Mouse (Mus musculus): ENCODE data around the gene Wdr24.
"Not testable (repeated sequence)": the region's sequence is repeated elsewhere in the genome, so short reads cannot be mapped to it uniquely, and the experiment has no call there.

Gene Wdr24

GRCm38 (mm10) chr17:25843636-25844395, 20.4 kb downstream of the Wdr24 start:
- intact Hi-C loops (cut with DNase I), result no loop called here

GRCm38 (mm10) chr17:25844396-25844901, 21.0 kb downstream of the Wdr24 start, which contains the start of gene Rhot2:
Gene Rhot2, minus strand, starts transcription at chr17:25844851.
- intact Hi-C loops (cut with DNase I), result no loop called here

- intact Hi-C loops (cut with DNase I), result no loop called here
Observed at GRCm38 (mm10) chr17:25860229-25860628, 36.8 kb downstream of the Wdr24 start.

GRCm38 (mm10) chr17:25860832-25861703, 37.6 kb downstream of the Wdr24 start, which contains the start of gene Wdr90:
Gene Wdr90, minus strand, starts transcription at chr17:25861501.
- intact Hi-C loops (cut with DNase I), result no loop called here

GRCm38 (mm10) chr17:25861704-25862612, 38.5 kb downstream of the Wdr24 start:
- intact Hi-C loops (cut with DNase I), result no loop called here

GRCm38 (mm10) chr17:25863681-25864080, 40.3 kb downstream of the Wdr24 start:
- intact Hi-C loops (cut with DNase I), result no loop called here

- intact Hi-C loops (cut with DNase I), result no loop called here
Observed at GRCm38 (mm10) chr17:25864311-25864710, 40.9 kb downstream of the Wdr24 start.

- intact Hi-C loops (cut with DNase I), result no loop called here
Observed at GRCm38 (mm10) chr17:25865288-25865687, 41.9 kb downstream of the Wdr24 start.

GRCm38 (mm10) chr17:25866172-25866571, 42.7 kb downstream of the Wdr24 start:
- intact Hi-C loops (cut with DNase I), result loop anchor here (2.0 kb wide), 1 partner anchor 29 kb away; the partner anchor contains the start of gene Rhbdl1

- intact Hi-C loops (cut with DNase I), result loop anchor here (2.0 kb wide), 1 partner anchor 31 kb away; the partner anchor contains the start of gene Rhbdl1
Observed at GRCm38 (mm10) chr17:25867509-25867835, 44.0 kb downstream of the Wdr24 start.

- intact Hi-C loops (cut with DNase I), result loop anchor here (2.0 kb wide), 1 partner anchor 31 kb away; the partner anchor contains the start of gene Rhbdl1
Observed at GRCm38 (mm10) chr17:25867836-25868600, 44.6 kb downstream of the Wdr24 start.

- intact Hi-C loops (cut with DNase I), result no loop called here
Observed at GRCm38 (mm10) chr17:25868601-25869191, 45.3 kb downstream of the Wdr24 start, which contains the start of gene Mcrip2. Gene Mcrip2, minus strand, starts transcription at chr17:25868764.

- intact Hi-C loops (cut with DNase I), result no loop called here
Observed at GRCm38 (mm10) chr17:25869498-25869897, 46.1 kb downstream of the Wdr24 start.

GRCm38 (mm10) chr17:25869954-25870353, 46.5 kb downstream of the Wdr24 start:
- intact Hi-C loops (cut with DNase I), result no loop called here

- intact Hi-C loops (cut with DNase I), result not testable (repeated sequence)
Observed at GRCm38 (mm10) chr17:25871566-25871965, 48.1 kb downstream of the Wdr24 start.

- intact Hi-C loops (cut with DNase I), result no loop called here
Observed at GRCm38 (mm10) chr17:25872676-25873075, 49.2 kb downstream of the Wdr24 start.

- intact Hi-C loops (cut with DNase I), result no loop called here
Observed at GRCm38 (mm10) chr17:25873405-25874147, 50.1 kb downstream of the Wdr24 start.

GRCm38 (mm10) chr17:25874148-25874720, 50.8 kb downstream of the Wdr24 start:
- intact Hi-C loops (cut with DNase I), result no loop called here
